Mouse (Mus musculus): Measurements from ENCODE around the gene Cox4i2.
A peak's percentile ranks its signal among the peaks of the same experiment; 100 is the strongest.

Gene Cox4i2

GRCm38 (mm10) chr2:152753944-152754711, at the start of gene Cox4i2:
Gene Cox4i2, plus strand, starts transcription at chr2:152754173.
- no peak for DNase-seq

- DNase-seq: peak; percentile 67 to 74
Observed at GRCm38 (mm10) chr2:152704256-152704605, 49.7 kb upstream of the Cox4i2 start.

- peak; percentile 23 to 46 for DNase-seq
Observed at GRCm38 (mm10) chr2:152704811-152705370, 49.1 kb upstream of the Cox4i2 start.

GRCm38 (mm10) chr2:152705993-152706571, 47.9 kb upstream of the Cox4i2 start:
- peak; percentile 39 to 50 for DNase-seq

GRCm38 (mm10) chr2:152707186-152707585, 46.8 kb upstream of the Cox4i2 start:
- DNase-seq: peak; percentile 20 to 41

- peak; percentile 60 to 72 for DNase-seq
Observed at GRCm38 (mm10) chr2:152707627-152708026, 46.3 kb upstream of the Cox4i2 start.

- DNase-seq: no peak
Observed at GRCm38 (mm10) chr2:152709066-152709465, 44.9 kb upstream of the Cox4i2 start.

GRCm38 (mm10) chr2:152716241-152716772, 37.7 kb upstream of the Cox4i2 start:
- no peak for DNase-seq

GRCm38 (mm10) chr2:152717652-152718051, 36.3 kb upstream of the Cox4i2 start:
- no peak for DNase-seq

- no peak for DNase-seq
Observed at GRCm38 (mm10) chr2:152718076-152718475, 35.9 kb upstream of the Cox4i2 start.

GRCm38 (mm10) chr2:152723651-152724331, 30.2 kb upstream of the Cox4i2 start:
- DNase-seq: no peak

- no peak for DNase-seq
Observed at GRCm38 (mm10) chr2:152724332-152724723, 29.6 kb upstream of the Cox4i2 start.

GRCm38 (mm10) chr2:152725178-152725750, 28.7 kb upstream of the Cox4i2 start:
- no peak for DNase-seq

- DNase-seq: no peak
Observed at GRCm38 (mm10) chr2:152726213-152726612, 27.8 kb upstream of the Cox4i2 start.

- DNase-seq: no peak
Observed at GRCm38 (mm10) chr2:152726751-152727335, 27.1 kb upstream of the Cox4i2 start.

- no peak for DNase-seq
Observed at GRCm38 (mm10) chr2:152727795-152728510, 26.0 kb upstream of the Cox4i2 start.

GRCm38 (mm10) chr2:152728594-152728993, 25.4 kb upstream of the Cox4i2 start:
- DNase-seq: no peak

- DNase-seq: no peak
Observed at GRCm38 (mm10) chr2:152729013-152729635, 24.8 kb upstream of the Cox4i2 start.

- no peak for DNase-seq
Observed at GRCm38 (mm10) chr2:152729636-152730020, 24.3 kb upstream of the Cox4i2 start.

- DNase-seq: no peak
Observed at GRCm38 (mm10) chr2:152733201-152733600, 20.8 kb upstream of the Cox4i2 start.

GRCm38 (mm10) chr2:152734501-152734900, 19.5 kb upstream of the Cox4i2 start:
- no peak for DNase-seq
